Mouse (Mus musculus) limb, embryonic 15.5 days (tissue): ENCODE data around the gene Epha4. TPM values are rescaled to one million over a fixed set of nuclear protein-coding genes. Genes with fewer than 3 reads are reported as not detected.
A peak's percentile ranks its signal among the peaks of the same experiment; 100 is the strongest.

ENCODE experiments used
- ATAC-seq: fragments of 200-750 bp; cut with Nextera tagmentation; 2 replicates; pipeline ENCODE4 v1.8.0; 2017; ENCODE audit warnings: low read depth, moderate TSS enrichment; ENCODE audit not compliant: insufficient number of reproducible peaks, low FRiP score, low TSS enrichment
- H3K27ac ChIP-seq: fragments of 300-500 bp; sonication (generic); 2 replicates; pipeline ENCODE4 v1.5.1; 2015; ENCODE audit warnings: moderate library complexity, mild to moderate bottlenecking, inconsistent platforms
- H3K27me3 ChIP-seq: fragments of 300-500 bp; sonication (generic); 2 replicates; pipeline ENCODE4 v1.6.1; 2015; ENCODE audit warnings: inconsistent platforms
- H3K36me3 ChIP-seq: fragments of 300-500 bp; sonication (generic); 2 replicates; pipeline ENCODE4 v1.6.1; 2015; ENCODE audit warnings: inconsistent platforms
- H3K4me1 ChIP-seq: fragments of 300-500 bp; sonication (generic); 2 replicates; pipeline ENCODE4 v1.6.1; 2015; ENCODE audit warnings: inconsistent platforms
- H3K4me2 ChIP-seq: fragments of 300-500 bp; sonication (generic); 2 replicates; pipeline ENCODE4 v1.6.1; 2015; ENCODE audit warnings: mild to moderate bottlenecking, inconsistent platforms
- H3K4me3 ChIP-seq: fragments of 300-500 bp; sonication (generic); 2 replicates; pipeline ENCODE4 v1.5.1; 2015; ENCODE audit warnings: mild to moderate bottlenecking, inconsistent platforms
- H3K9ac ChIP-seq: fragments of 300-500 bp; sonication (generic); 2 replicates; pipeline ENCODE4 v1.6.1; 2015; ENCODE audit warnings: inconsistent platforms
- H3K9me3 ChIP-seq: fragments of 300-500 bp; sonication (generic); 2 replicates; pipeline ENCODE4 v1.6.1; 2016; ENCODE audit warnings: inconsistent platforms
- WGBS: fragments of 180-500 bp; shearing (Covaris S2); methylation state at CpG from one replicate; pipeline ENCODE4 v1.1.7; 2015; 5-methylcytosine and 5-hydroxymethylcytosine counted together
- polyA plus RNA-seq: library from polyadenylated mRNA; unstranded; fragments of >200 nt; fragmentation: Nextera tagmentation; extraction: Ambion mirVana; gene quantifications from 2 replicates; pipeline ENCODE4 v1.2.1, GENCODE M21; 2015

Gene Epha4
- polyA plus RNA-seq, 1 experiment from 2014 or later = 39.0 TPM

GRCm38 (mm10) chr1:77511372-77512058, 3.4 kb downstream of the Epha4 start:
- H3K4me2 ChIP-seq = peak overlapping the region; percentile 94
- no peak overlapping the region for H3K9ac ChIP-seq
- H3K36me3 ChIP-seq = peaks cover 11% of the 10 kb centered on the region; the same call in 1 of the 2 replicates
- H3K4me1 ChIP-seq = peaks cover 37% of the 10 kb centered on the region
- peak overlapping the region; percentile 65 for H3K4me3 ChIP-seq
- WGBS = 45% methylated on average over 10 of the region's 10 CpGs
- H3K9me3 ChIP-seq = no peaks in the 10 kb centered on the region
- no peaks in the 10 kb centered on the region for H3K27me3 ChIP-seq
- H3K27ac ChIP-seq = no peak overlapping the region
- no peak for ATAC-seq

- no peak for ATAC-seq
- H3K4me1 ChIP-seq = peaks cover 37% of the 10 kb centered on the region
- H3K27me3 ChIP-seq = no peaks in the 10 kb centered on the region
- 67% methylated on average over 5 of the region's 5 CpGs for WGBS
- no peak overlapping the region for H3K27ac ChIP-seq
- H3K4me3 ChIP-seq = no peak overlapping the region
- H3K36me3 ChIP-seq = peaks cover 13% of the 10 kb centered on the region; the same call in 1 of the 2 replicates
- H3K4me2 ChIP-seq = no peak overlapping the region
- no peaks in the 10 kb centered on the region for H3K9me3 ChIP-seq
- H3K9ac ChIP-seq = no peak overlapping the region
These were observed 4.3 kb downstream of the Epha4 start for GRCm38 (mm10) chr1:77510623-77511022.

- Histone ChIP-seq H3K27ac (no peak overlapping the region), H3K9me3 (no peaks in the 10 kb centered on the region), H3K4me1 (peaks cover 44% of the 10 kb centered on the region), H3K9ac (no peak overlapping the region), H3K4me3 (peak overlapping the region; percentile 20; the same call in 1 of the 2 replicates), H3K4me2 (no peak overlapping the region), H3K27me3 (no peaks in the 10 kb centered on the region), H3K36me3 (peaks cover 13% of the 10 kb centered on the region; the same call in 1 of the 2 replicates)
- 82% methylated on average over 18 of the region's 18 CpGs for whole genome bisulfite sequencing
- no peak for ATAC-seq
These were observed 8.1 kb downstream of the Epha4 start for GRCm38 (mm10) chr1:77506856-77507200.

GRCm38 (mm10) chr1:77506038-77506855, 8.6 kb downstream of the Epha4 start:
- H3K9ac ChIP-seq = no peak overlapping the region

GRCm38 (mm10) chr1:77505263-77505662, 9.6 kb downstream of the Epha4 start:
- Histone ChIP-seq H3K4me1 (peaks cover 33% of the 10 kb centered on the region), H3K9ac (no peak overlapping the region), H3K27me3 (no peaks in the 10 kb centered on the region), H3K9me3 (no peaks in the 10 kb centered on the region), H3K4me3 (no peak overlapping the region), H3K27ac (no peak overlapping the region), H3K4me2 (no peak overlapping the region), H3K36me3 (peaks cover 13% of the 10 kb centered on the region; the same call in 1 of the 2 replicates)
- 70% methylated on average over 8 of the region's 8 CpGs for WGBS
- ATAC-seq = no peak

More at GRCm38 (mm10) chr1:77506038-77506855, 8.6 kb downstream of the Epha4 start:
- peaks cover 40% of the 10 kb centered on the region for H3K4me1 ChIP-seq
- peak overlapping the region; percentile 30; the same call in 1 of the 2 replicates for H3K4me2 ChIP-seq
- no peak overlapping the region for H3K27ac ChIP-seq
- no peaks in the 10 kb centered on the region for H3K27me3 ChIP-seq
- H3K4me3 ChIP-seq = peak overlapping the region; percentile 20
- WGBS = 47% methylated on average over 21 of the region's 21 CpGs
- H3K9me3 ChIP-seq = no peaks in the 10 kb centered on the region
- ATAC-seq = no peak
- peaks cover 13% of the 10 kb centered on the region; the same call in 1 of the 2 replicates for H3K36me3 ChIP-seq

GRCm38 (mm10) chr1:77504813-77505212, 10.1 kb downstream of the Epha4 start:
- Histone ChIP-seq H3K4me2 (no peak overlapping the region), H3K9me3 (no peaks in the 10 kb centered on the region), H3K27ac (no peak overlapping the region), H3K4me1 (peaks cover 33% of the 10 kb centered on the region), H3K36me3 (peaks cover 13% of the 10 kb centered on the region; the same call in 1 of the 2 replicates), H3K27me3 (no peaks in the 10 kb centered on the region), H3K9ac (no peak overlapping the region), H3K4me3 (no peak overlapping the region)
- ATAC-seq = no peak
- 58% methylated on average over 2 of the region's 2 CpGs for WGBS

- Histone ChIP-seq H3K4me2 (0 out of 2 replicates have a peak overlapping the region, but pooled peaks have one; percentile 2), H3K4me1 (peaks cover 33% of the 10 kb centered on the region), H3K36me3 (peaks cover 7% of the 10 kb centered on the region; the same call in 1 of the 2 replicates), H3K9me3 (no peaks in the 10 kb centered on the region), H3K9ac (no peak overlapping the region), H3K27ac (no peak overlapping the region), H3K27me3 (no peaks in the 10 kb centered on the region), H3K4me3 (no peak overlapping the region)
- 76% methylated on average over 8 of the region's 8 CpGs for WGBS
- no peak for ATAC-seq
These were observed 11.1 kb downstream of the Epha4 start for GRCm38 (mm10) chr1:77503711-77504181.

GRCm38 (mm10) chr1:77502554-77503119, 12.3 kb downstream of the Epha4 start:
- H3K4me3 ChIP-seq = no peak overlapping the region
- no peaks in the 10 kb centered on the region for H3K9me3 ChIP-seq
- H3K4me2 ChIP-seq = no peak overlapping the region
- no peaks in the 10 kb centered on the region for H3K27me3 ChIP-seq
- H3K27ac ChIP-seq = no peak overlapping the region
- ATAC-seq = no peak
- 44% methylated on average over 11 of the region's 11 CpGs for WGBS
- H3K36me3 ChIP-seq = peaks cover 3% of the 10 kb centered on the region; the same call in 1 of the 2 replicates
- peaks cover 33% of the 10 kb centered on the region for H3K4me1 ChIP-seq
- H3K9ac ChIP-seq = no peak overlapping the region

- no peaks in the 10 kb centered on the region for H3K27me3 ChIP-seq
- no peaks in the 10 kb centered on the region for H3K9me3 ChIP-seq
- no peak overlapping the region for H3K27ac ChIP-seq
- ATAC-seq = no peak
- H3K9ac ChIP-seq = no peak overlapping the region
- no peak overlapping the region for H3K4me2 ChIP-seq
- no peak overlapping the region for H3K4me3 ChIP-seq
- peaks cover 34% of the 10 kb centered on the region for H3K4me1 ChIP-seq
- H3K36me3 ChIP-seq = 0 out of 2 replicates have a peak, but pooled peaks cover 3% of the 10 kb centered on the region
- 73% methylated on average over 13 of the region's 13 CpGs for WGBS
These were observed 13.4 kb downstream of the Epha4 start for GRCm38 (mm10) chr1:77501363-77501933.

- Histone ChIP-seq H3K9ac (no peak overlapping the region), H3K9me3 (no peaks in the 10 kb centered on the region), H3K27me3 (no peaks in the 10 kb centered on the region), H3K4me3 (no peak overlapping the region), H3K36me3 (no peaks in the 10 kb centered on the region), H3K4me2 (no peak overlapping the region), H3K4me1 (peaks cover 24% of the 10 kb centered on the region), H3K27ac (no peak overlapping the region)
- WGBS = 44% methylated on average over 4 of the region's 4 CpGs
- no peak for ATAC-seq
These were observed 17.4 kb downstream of the Epha4 start for GRCm38 (mm10) chr1:77497506-77497905.

- Histone ChIP-seq H3K4me1 (peaks cover 22% of the 10 kb centered on the region), H3K4me2 (0 out of 2 replicates have a peak overlapping the region, but pooled peaks have one; percentile 6), H3K9me3 (no peaks in the 10 kb centered on the region), H3K36me3 (no peaks in the 10 kb centered on the region), H3K27me3 (no peaks in the 10 kb centered on the region), H3K4me3 (no peak overlapping the region), H3K27ac (no peak overlapping the region), H3K9ac (no peak overlapping the region)
- ATAC-seq = no peak
- WGBS = 37% methylated on average over 11 of the region's 11 CpGs
These were observed 18.3 kb downstream of the Epha4 start for GRCm38 (mm10) chr1:77496468-77497181.
